Mouse (Mus musculus) gastrocnemius, adult 2 months (tissue): ENCODE results near the gene Ulk4. TPM values are rescaled to one million over a fixed set of nuclear protein-coding genes. Genes with fewer than 3 reads are reported as not detected.
A peak's percentile ranks its signal among the peaks of the same experiment; 100 is the strongest.

Experiments
- DNase-seq: peaks from one replicate; pipeline ENCODE4 v3.0.0; 2022
- H3K27ac ChIP-seq: fragments of 200-600 bp; 2 replicates; pipeline ENCODE4 v1.8.1; 2022; ENCODE audit warnings: mild to moderate bottlenecking
- H3K4me3 ChIP-seq: fragments of 200-600 bp; 2 replicates; pipeline ENCODE4 v1.8.1; 2022; ENCODE audit warnings: mild to moderate bottlenecking, moderate library complexity
- CTCF ChIP-seq: fragments of 200-600 bp; IDR thresholded peaks from 2 replicates; pipeline ENCODE4 v1.8.1; 2022; ENCODE audit warnings: antibody characterized with exemption, mild to moderate bottlenecking, moderate library complexity
- intact Hi-C: fragments of 180-260 bp; cut with DNase I; formaldehyde crosslinking; loops from one replicate; pipeline ENCODE4 v1.15.1; 2025
- total RNA-seq, 2 experiments: library from RNA; stranded (reverse); gene quantifications; 2 replicates each; pipeline ENCODE4 v1.2.3; 2021

Ulk4 gene
- total RNA-seq, 2 experiments from 2014 or later = 0.11 to 0.36 TPM

DNA sequence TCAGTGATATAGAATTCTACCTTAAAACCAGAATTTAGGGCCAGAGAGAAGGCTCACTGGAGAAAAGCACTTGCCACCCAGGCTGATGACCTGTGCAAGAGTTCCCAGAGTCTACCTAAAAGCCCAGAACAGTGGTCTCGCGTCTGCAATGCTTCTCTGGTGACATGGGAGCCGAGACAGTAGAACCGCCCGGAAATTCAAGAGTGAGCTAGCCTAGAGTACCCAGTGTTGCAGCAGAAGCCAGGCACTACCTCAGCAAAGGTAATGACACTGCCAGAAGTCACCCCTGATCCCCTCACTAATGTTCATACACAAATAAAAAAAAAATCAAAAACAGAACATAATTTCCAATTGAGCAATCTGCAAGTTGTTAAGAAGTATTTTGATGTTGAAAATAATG is 208.9 kb downstream of the Ulk4 start:
- TF ChIP-seq CTCF = no peak
- no peak for DNase-seq
- intact Hi-C loops = loop anchor here (10.0 kb wide), 1 partner anchor 253 kb away; no protein-coding TSS in a partner anchor
- H3K27ac ChIP-seq = no peak overlapping the region
- H3K4me3 ChIP-seq = no peak overlapping the region

DNA sequence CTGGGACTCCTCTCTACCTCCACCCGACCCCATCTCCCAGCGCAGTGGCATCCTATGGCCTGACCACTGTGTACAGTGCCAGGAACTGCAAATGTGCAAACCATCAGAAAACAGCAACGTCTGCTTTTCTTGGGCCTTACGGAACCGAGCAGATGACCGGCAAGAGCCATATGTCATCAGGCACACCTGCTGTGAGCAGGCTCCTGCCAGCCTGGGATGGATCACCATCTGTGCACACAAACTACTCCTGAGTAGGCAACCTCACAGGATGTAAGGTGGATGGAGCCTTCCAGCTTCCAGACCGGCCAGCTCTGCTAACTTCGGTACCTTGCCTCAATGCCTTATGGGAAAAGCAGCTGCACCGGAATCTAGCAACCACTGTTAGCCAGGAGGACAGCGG is 210.0 kb downstream of the Ulk4 start:
- intact Hi-C loops = loop anchor here (10.0 kb wide), 1 partner anchor 252 kb away; no protein-coding TSS in a partner anchor
- TF ChIP-seq CTCF = no peak
- Histone ChIP-seq H3K4me3 (no peak overlapping the region), H3K27ac (no peak overlapping the region)
- DNase-seq = no peak

DNA sequence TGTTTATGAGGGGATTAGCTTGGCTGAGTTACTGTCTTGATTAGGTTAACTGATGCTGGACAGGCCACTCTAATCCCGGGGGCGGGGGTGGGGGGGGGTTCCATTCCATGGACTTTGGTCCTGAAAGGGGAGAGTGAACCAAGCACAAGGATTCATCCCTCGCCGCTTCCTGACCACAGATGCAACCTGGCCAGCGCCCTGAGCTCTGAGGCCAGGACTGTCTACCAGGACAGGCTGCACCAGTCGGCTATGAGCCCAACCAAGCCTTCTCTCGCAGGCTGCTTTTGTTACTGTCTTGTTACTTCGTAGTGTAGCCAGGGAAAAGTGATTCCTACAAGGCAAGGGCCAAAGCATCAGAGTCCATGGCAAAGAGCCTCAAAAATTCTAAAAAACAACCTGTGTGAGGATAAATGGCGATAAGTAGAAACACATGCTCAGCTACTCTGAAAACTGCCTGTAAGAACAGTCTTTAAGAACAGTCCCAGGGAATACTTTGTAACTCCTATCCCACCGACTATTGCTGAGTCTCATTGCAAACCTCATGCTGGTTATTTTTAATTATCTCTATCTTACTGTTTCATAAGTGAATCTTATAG is 211.5 kb downstream of the Ulk4 start:
- Histone ChIP-seq H3K4me3 (no peak overlapping the region), H3K27ac (no peak overlapping the region)
- DNase-seq = peak; percentile 34
- intact Hi-C loops = loop anchor here (10.0 kb wide), 1 partner anchor 251 kb away; no protein-coding TSS in a partner anchor
- TF ChIP-seq CTCF = no peak

DNA sequence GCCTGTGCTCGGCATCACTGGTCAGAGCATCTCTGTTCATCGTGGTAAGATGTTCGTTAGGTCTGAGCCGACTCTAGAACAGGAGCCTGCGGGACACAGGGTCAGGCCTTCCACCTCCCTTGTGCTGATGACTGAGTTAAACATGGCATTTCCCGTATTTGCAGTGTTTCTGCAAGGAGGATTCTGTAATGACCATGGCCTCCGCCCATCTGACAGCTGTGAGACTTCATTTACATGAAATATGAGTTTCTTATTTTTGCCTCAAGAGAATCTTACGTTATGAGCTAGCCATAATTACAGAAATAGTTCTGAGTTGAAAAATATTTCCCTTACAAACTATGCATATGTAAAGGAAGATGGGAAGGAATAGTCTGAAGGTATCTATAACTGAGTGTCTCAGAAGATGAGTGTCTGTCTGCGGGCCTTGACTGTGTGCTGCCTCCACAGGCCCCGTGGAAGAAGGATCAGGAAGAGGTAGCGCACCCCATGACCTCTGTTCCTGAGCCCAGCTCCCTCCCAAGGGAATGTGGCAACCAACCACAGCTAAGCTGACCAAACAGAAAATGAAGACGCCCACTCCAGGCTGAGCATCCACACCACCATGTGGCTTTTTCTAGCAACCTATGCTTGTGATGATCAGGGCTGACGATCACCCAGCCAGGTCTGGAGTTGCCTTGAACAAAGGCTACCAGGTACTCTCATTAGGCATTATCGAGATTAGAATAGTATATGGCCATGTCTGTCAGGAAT is 212.2 kb downstream of the Ulk4 start:
- no peak overlapping the region for H3K27ac ChIP-seq
- TF ChIP-seq CTCF = no peak
- no peak for DNase-seq
- intact Hi-C loops = loop anchor here (10.0 kb wide), 1 partner anchor 250 kb away; no protein-coding TSS in a partner anchor
- no peak overlapping the region for H3K4me3 ChIP-seq

DNA sequence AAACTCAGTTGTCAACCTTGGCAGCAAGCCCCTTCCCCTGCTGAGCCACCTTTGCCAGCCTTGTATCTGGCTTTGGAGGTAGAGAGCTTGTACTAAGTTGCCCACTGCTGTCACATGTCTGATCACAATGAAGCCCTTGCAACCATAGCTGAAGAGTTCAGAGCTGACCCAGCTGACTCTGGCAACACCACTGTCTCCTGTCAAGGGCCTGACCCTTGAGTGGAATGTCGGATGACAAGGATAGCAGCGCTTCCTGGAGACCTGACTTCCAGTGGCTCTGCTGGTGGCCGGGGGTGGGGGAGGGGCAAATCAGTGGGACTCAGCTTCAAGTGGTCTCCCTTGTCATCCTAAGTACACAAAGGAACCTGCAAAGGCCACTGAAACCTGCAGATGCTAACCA is 214.3 kb downstream of the Ulk4 start:
- intact Hi-C loops = loop anchor here (10.0 kb wide), 1 partner anchor 248 kb away; no protein-coding TSS in a partner anchor
- no peak for TF ChIP-seq CTCF
- Histone ChIP-seq H3K27ac (no peak overlapping the region), H3K4me3 (no peak overlapping the region)
- no peak for DNase-seq

DNA sequence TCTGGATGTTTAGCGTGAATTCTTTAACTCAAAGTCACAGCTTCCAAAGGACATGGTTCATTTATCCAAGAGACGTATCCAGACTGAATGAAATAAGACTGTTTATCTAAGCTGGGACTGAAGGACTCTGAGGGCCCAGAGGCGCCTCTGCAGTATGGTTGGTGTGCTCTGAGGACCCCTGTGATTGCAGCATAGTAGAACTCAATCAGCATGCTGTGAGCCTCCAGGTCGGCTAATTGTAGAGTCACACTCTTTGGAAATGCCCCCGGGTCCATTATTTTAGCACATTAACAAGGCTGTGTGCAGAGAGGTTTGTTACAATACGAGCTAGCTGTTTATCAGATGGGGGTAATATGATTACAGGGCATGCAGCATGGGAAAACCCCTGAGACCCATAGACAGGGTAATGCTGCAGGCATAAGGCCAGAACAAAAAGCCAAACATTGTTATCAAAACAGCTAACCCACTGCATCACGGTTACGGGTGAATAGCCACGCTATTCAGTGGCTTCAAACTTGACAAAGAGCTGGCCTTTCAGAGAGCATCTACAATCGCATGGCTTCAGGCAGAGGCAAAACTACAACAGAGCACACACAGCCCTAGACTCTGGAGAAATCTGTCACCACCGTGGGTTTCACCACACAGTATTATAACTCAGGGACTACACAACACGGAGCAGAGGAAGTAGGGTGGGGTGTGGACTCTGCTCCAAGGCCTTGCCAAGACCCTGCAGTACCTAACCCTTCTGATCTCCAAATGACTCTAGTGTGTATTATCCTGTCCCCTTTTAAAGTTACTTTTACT is 215.0 kb downstream of the Ulk4 start:
- no peak for DNase-seq
- intact Hi-C loops = loop anchor here (10.0 kb wide), 1 partner anchor 247 kb away; no protein-coding TSS in a partner anchor

DNA sequence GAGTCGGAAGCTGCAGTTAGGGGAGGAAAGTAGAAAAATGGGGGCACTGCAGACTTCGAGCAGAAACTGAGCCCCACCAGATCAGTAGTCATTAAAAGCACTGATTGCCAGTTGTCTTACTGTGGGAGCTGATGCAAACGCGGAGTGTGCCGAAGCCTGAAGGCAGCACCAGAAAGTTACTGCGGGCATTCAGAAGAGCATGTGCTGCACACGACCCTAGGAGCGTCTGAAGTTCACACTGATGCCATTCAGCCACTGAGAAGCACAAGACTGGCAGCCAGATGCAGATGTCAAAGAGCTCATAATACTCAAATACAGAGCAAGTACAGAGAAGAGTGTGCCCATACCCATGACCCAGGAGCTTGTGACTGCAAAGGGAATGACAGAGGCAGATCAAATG is 216.7 kb downstream of the Ulk4 start:
- no peak overlapping the region for H3K27ac ChIP-seq
- DNase-seq = no peak
- intact Hi-C loops = loop anchor here (10.0 kb wide), 1 partner anchor 246 kb away; no protein-coding TSS in a partner anchor
- TF ChIP-seq CTCF = no peak
- H3K4me3 ChIP-seq = no peak overlapping the region

More for the DNA sequence above, 215.0 kb downstream of the Ulk4 start:
- Histone ChIP-seq H3K4me3 (no peak overlapping the region), H3K27ac (no peak overlapping the region)
- no peak for TF ChIP-seq CTCF

DNA sequence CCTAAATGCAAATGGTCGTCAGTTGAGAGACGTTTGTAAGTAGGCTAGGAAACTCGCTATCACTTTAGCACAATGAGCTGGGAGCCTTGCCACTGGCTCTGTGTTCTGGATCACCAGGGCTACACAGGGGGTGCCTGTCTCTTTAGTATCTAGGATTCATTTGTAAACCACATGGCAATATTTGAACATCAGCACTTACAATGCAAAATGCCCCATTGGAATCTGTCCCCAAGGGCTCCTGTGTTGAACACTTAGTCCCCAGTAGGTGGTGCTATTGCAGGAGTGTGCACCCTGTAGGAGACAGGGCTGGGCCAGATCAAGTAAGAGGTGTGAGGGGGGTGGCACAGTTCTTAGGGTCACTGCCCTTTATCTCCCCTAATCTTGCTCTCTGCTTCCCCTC is 217.7 kb downstream of the Ulk4 start:
- peak; percentile 64 for TF ChIP-seq CTCF
- no peak overlapping the region for H3K4me3 ChIP-seq
- intact Hi-C loops = no loop called here
- H3K27ac ChIP-seq = no peak overlapping the region
- DNase-seq = no peak

DNA sequence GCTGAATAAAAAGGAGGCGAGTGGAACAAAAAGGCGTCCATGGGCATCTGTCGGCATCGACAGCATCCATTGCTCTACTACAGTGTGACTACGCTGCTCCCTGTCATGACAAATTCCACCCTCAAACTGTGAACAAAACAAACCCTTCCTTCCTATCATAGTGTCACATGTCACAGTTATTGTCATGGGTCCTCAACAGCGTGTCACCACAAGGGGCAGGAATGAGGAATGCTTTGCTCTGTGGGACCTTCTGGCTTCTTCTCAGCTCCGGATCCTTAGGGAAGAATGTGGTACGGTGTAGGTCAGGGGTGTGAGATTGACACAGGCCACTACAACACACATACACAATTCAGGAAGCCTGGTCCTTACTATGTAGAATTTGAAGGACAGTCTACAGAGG is 218.5 kb downstream of the Ulk4 start:
- no peak for DNase-seq
- intact Hi-C loops = no loop called here
- H3K4me3 ChIP-seq = no peak overlapping the region

DNA sequence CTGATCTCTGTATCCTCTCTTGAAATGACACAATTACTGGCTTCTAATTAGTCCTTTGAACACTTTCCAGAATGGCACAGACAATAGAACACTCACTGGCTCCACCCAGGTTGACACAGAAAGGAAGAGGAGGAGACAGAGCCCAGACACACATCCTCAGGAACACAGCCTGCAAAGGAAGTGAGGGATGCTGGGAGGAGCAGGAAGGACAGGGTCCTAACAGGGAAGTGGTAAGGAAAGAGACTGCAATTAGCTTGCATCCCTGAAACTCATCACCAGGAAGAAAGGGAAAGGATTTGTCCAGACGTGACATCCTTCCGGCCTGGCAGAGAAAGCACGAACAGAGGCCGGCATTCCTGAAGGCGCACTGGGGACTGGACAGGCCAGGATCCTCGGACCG is 218.9 kb downstream of the Ulk4 start:
- intact Hi-C loops = no loop called here
- DNase-seq = peak; percentile 26
- no peak for TF ChIP-seq CTCF
- peak overlapping the region; percentile 78 for H3K27ac ChIP-seq
- H3K4me3 ChIP-seq = no peak overlapping the region

More for the DNA sequence above, 218.5 kb downstream of the Ulk4 start:
- H3K27ac ChIP-seq = peak overlapping the region; percentile 70
- 0 out of 2 replicates have a peak, but pooled peaks have one; percentile 8 for TF ChIP-seq CTCF

DNA sequence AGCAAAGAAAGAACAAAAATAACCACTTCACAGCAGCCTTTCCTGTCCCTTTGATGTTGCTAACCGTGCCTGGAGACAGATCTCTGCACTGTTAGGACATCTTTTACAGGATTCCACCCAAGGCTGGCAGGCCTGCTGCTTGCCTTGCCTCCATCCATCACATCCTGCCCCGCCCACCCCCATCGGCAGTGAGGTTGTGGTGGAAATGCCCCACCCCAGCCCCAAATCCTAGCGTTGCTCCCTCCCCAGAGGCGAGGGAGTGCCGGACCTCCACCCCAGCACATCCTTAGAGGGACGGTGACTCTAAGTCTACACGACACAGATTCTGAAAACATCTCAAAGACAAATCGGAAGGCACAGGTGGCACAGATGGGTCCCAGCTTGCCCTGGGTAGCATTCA is 219.6 kb downstream of the Ulk4 start:
- TF ChIP-seq CTCF = no peak
- H3K4me3 ChIP-seq = peak overlapping the region; percentile 38
- intact Hi-C loops = no loop called here
- no peak for DNase-seq
- peak overlapping the region; percentile 78 for H3K27ac ChIP-seq

DNA sequence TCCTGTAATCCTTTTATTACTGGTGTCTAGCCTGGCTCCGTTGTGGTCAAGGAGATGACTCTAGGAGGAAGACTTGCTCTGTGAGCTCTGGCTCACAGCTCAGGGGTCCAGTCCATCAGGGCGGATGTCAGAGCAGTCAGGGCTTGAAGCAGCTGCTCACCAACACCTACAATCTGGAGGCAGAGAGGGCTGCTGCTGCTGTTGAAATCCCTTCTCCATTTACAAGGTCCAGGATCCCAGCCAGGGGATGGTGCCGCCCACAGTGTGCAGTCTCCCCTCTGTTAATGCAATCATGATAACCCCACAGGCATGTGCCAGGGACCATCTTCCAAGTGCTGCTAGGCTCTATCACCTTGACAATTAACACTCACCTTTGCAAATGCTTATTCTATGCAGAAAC is 220.5 kb downstream of the Ulk4 start:
- no peak overlapping the region for H3K27ac ChIP-seq
- no peak for DNase-seq
- H3K4me3 ChIP-seq = no peak overlapping the region
- intact Hi-C loops = no loop called here
- TF ChIP-seq CTCF = no peak
